Mouse (Mus musculus) activated CD4-positive, CD25-positive, alpha-beta regulatory T cell (primary cell): Measurements from ENCODE around the gene Srm. TPM values are rescaled to one million over a fixed set of nuclear protein-coding genes. Genes with fewer than 3 reads are reported as not detected.

Experiments
- polyA plus RNA-seq, 2 experiments: library from polyadenylated mRNA; unstranded; fragments of 100-300 nt; shearing (Covaris generic); gene quantifications; one replicate each; pipeline ENCODE4 v1.2.1; 2017

Srm gene
- polyA plus RNA-seq, result 10 to 100 TPM; 51.4 to 97.6 TPM

GRCm38 (mm10) chr4:148591171-148591630 is at the start of gene Srm:
Gene Srm (plus strand): TSS chr4:148591503.

GRCm38 (mm10) chr4:148558297-148559000 is 32.9 kb upstream of the Srm start, which contains the start of gene Exosc10:
Gene Exosc10 (plus strand): TSS chr4:148558429.

GRCm38 (mm10) chr4:148602357-148603120 is 11.2 kb downstream of the Srm start, which contains the start of gene Masp2:
Gene Masp2 (plus strand): TSS chr4:148602554.

GRCm38 (mm10) chr4:148626623-148627185 is 35.4 kb downstream of the Srm start, which contains the start of gene Tardbp:
Gene Tardbp (minus strand): TSS chr4:148627019.

GRCm38 (mm10) chr4:148643291-148644156 is 52.2 kb downstream of the Srm start, which contains the start of gene Gm572:
Gene Gm572 (plus strand): TSS chr4:148643317.

Other genes with a start within 250 kb of the Srm start
- 10 to 100 TPM in 1 of 2 experiments, 1 to 10 TPM in 1; 9.9 to 16.0 TPM for gene Ubiad1, start 146.7 kb upstream of the Srm start, polyA plus RNA-seq
- 10 to 100 TPM; 21.0 to 21.2 TPM for gene Mtor, start 142.9 kb upstream of the Srm start, polyA plus RNA-seq
- under 1 TPM in 1 of 2 experiments, not detected in 1; 0.55 TPM for gene Angptl7, start 91.0 kb upstream of the Srm start, polyA plus RNA-seq
- gene Exosc10, start 33.1 kb upstream of the Srm start, polyA plus RNA-seq, result 10 to 100 TPM; 93.0 to 96.6 TPM
- under 1 TPM in 1 of 2 experiments, not detected in 1; 0.07 TPM for gene Masp2, start 11.1 kb downstream of the Srm start, polyA plus RNA-seq
- gene Tardbp, start 35.5 kb downstream of the Srm start, polyA plus RNA-seq, result 100 to 1,000 TPM; 178 to 198 TPM
- not detected for gene Gm572, start 51.8 kb downstream of the Srm start, polyA plus RNA-seq
- 1 to 10 TPM; 2.2 TPM for gene Casz1, start 212.9 kb downstream of the Srm start, polyA plus RNA-seq